Mouse (Mus musculus) midbrain, embryonic 16.5 days (tissue): Measurements from ENCODE around the gene Zfp804a. TPM values are rescaled to one million over a fixed set of nuclear protein-coding genes. Genes with fewer than 3 reads are reported as not detected.

ENCODE experiments used
- ATAC-seq: fragments of 200-750 bp; cut with Nextera tagmentation; 2 replicates; pipeline ENCODE4 v1.8.0; 2017; ENCODE audit warnings: moderate TSS enrichment
- H3K27ac ChIP-seq: fragments of 300-500 bp; sonication (generic); 2 replicates; pipeline ENCODE4 v1.5.1; 2014; ENCODE audit warnings: mild to moderate bottlenecking, low read length, mixed read lengths
- H3K27me3 ChIP-seq: fragments of 300-500 bp; sonication (generic); 2 replicates; pipeline ENCODE4 v1.6.1; 2014; ENCODE audit warnings: low read depth, low read length, mixed read lengths; ENCODE audit not compliant: control insufficient read depth, insufficient read depth
- H3K36me3 ChIP-seq: fragments of 300-500 bp; sonication (generic); 2 replicates; pipeline ENCODE4 v1.6.1; 2014; ENCODE audit warnings: mild to moderate bottlenecking, low read length, moderate library complexity, mixed read lengths; ENCODE audit not compliant: control insufficient read depth, insufficient read depth
- H3K4me1 ChIP-seq: fragments of 300-500 bp; sonication (generic); 2 replicates; pipeline ENCODE4 v1.6.1; 2014; ENCODE audit warnings: mild to moderate bottlenecking, low read length, mixed read lengths; ENCODE audit not compliant: control insufficient read depth, insufficient read depth
- H3K4me2 ChIP-seq: fragments of 300-500 bp; sonication (generic); 2 replicates; pipeline ENCODE4 v1.6.1; 2014; ENCODE audit warnings: mild to moderate bottlenecking, low read length, mixed read lengths
- H3K4me3 ChIP-seq: fragments of 300-500 bp; sonication (generic); 2 replicates; pipeline ENCODE4 v1.5.1; 2014; ENCODE audit warnings: low read depth, mild to moderate bottlenecking, low read length, moderate library complexity, mixed read lengths
- H3K9ac ChIP-seq: fragments of 300-500 bp; sonication (generic); 2 replicates; pipeline ENCODE4 v1.6.1; 2014; ENCODE audit warnings: low read depth, low read length, mixed read lengths
- H3K9me3 ChIP-seq: fragments of 300-500 bp; sonication (generic); replicated peaks from 2 replicates; pipeline ENCODE4 v1.6.1; 2014; ENCODE audit warnings: mild to moderate bottlenecking, low read length, mixed read lengths; ENCODE audit not compliant: control insufficient read depth, poor library complexity, severe bottlenecking
- WGBS: fragments of 180-500 bp; shearing (Covaris S2); extraction: QIAGEN DNeasy Blood & Tissue Kit; methylation state at CpG from one replicate; pipeline ENCODE4 v1.1.7; 2014; 5-methylcytosine and 5-hydroxymethylcytosine counted together
- polyA plus RNA-seq: library from polyadenylated mRNA; unstranded; fragments of >200 nt; fragmentation: Nextera tagmentation; extraction: Ambion mirVana; gene quantifications from 2 replicates; pipeline ENCODE4 v1.2.1, GENCODE M21; 2015

The Zfp804a gene
- polyA plus RNA-seq, 1 experiment from 2014 or later: 9.0 TPM

- no peaks in the 10 kb centered on the region for H3K4me1 ChIP-seq
- H3K27me3 ChIP-seq: no peaks in the 10 kb centered on the region
- ATAC-seq: no peak
- H3K9me3 ChIP-seq: no peaks in the 10 kb centered on the region
- no peak overlapping the region for H3K9ac ChIP-seq
- H3K36me3 ChIP-seq: no peaks in the 10 kb centered on the region
- no peak overlapping the region for H3K4me2 ChIP-seq
- H3K27ac ChIP-seq: no peak overlapping the region
- no peak overlapping the region for H3K4me3 ChIP-seq
- WGBS: 80% methylated on average over 6 of the region's 6 CpGs
Observed at GRCm38 (mm10) chr2:82078287-82078994, 25.4 kb downstream of the Zfp804a start.

- WGBS: 71% methylated on average over 4 of the region's 4 CpGs
- no peak overlapping the region for H3K4me3 ChIP-seq
- no peaks in the 10 kb centered on the region for H3K27me3 ChIP-seq
- no peak overlapping the region for H3K4me2 ChIP-seq
- H3K9ac ChIP-seq: no peak overlapping the region
- H3K4me1 ChIP-seq: no peaks in the 10 kb centered on the region
- no peaks in the 10 kb centered on the region for H3K36me3 ChIP-seq
- no peaks in the 10 kb centered on the region for H3K9me3 ChIP-seq
- no peak for ATAC-seq
- no peak overlapping the region for H3K27ac ChIP-seq
Observed at GRCm38 (mm10) chr2:82080678-82081077, 27.7 kb downstream of the Zfp804a start.

- no peaks in the 10 kb centered on the region for H3K4me1 ChIP-seq
- ATAC-seq: no peak
- H3K9me3 ChIP-seq: no peaks in the 10 kb centered on the region
- no peak overlapping the region for H3K4me2 ChIP-seq
- H3K4me3 ChIP-seq: no peak overlapping the region
- 90% methylated on average over 1 of the region's 1 CpGs for WGBS
- H3K27me3 ChIP-seq: no peaks in the 10 kb centered on the region
- no peaks in the 10 kb centered on the region for H3K36me3 ChIP-seq
- H3K9ac ChIP-seq: no peak overlapping the region
- H3K27ac ChIP-seq: no peak overlapping the region
Observed at GRCm38 (mm10) chr2:82113148-82113547, 60.1 kb downstream of the Zfp804a start.

GRCm38 (mm10) chr2:82113650-82114049 lies 60.6 kb downstream of the Zfp804a start:
- Histone ChIP-seq H3K4me3 (no peak overlapping the region), H3K4me1 (no peaks in the 10 kb centered on the region), H3K4me2 (no peak overlapping the region), H3K27me3 (no peaks in the 10 kb centered on the region), H3K9ac (no peak overlapping the region), H3K27ac (no peak overlapping the region), H3K9me3 (no peaks in the 10 kb centered on the region), H3K36me3 (no peaks in the 10 kb centered on the region)
- ATAC-seq: no peak
- 82% methylated on average over 2 of the region's 2 CpGs for WGBS

GRCm38 (mm10) chr2:82119577-82119976 lies 66.6 kb downstream of the Zfp804a start:
- Histone ChIP-seq H3K27me3 (no peaks in the 10 kb centered on the region), H3K36me3 (no peaks in the 10 kb centered on the region), H3K9ac (no peak overlapping the region), H3K4me3 (no peak overlapping the region), H3K27ac (no peak overlapping the region), H3K4me1 (no peaks in the 10 kb centered on the region), H3K4me2 (no peak overlapping the region), H3K9me3 (no peaks in the 10 kb centered on the region)
- ATAC-seq: no peak
- 31% methylated on average over 2 of the region's 2 CpGs for WGBS

- no peak overlapping the region for H3K4me3 ChIP-seq
- no peak for ATAC-seq
- H3K4me1 ChIP-seq: no peaks in the 10 kb centered on the region
Observed at GRCm38 (mm10) chr2:82178693-82179092, 125.7 kb downstream of the Zfp804a start.

GRCm38 (mm10) chr2:82181010-82181409 lies 128.0 kb downstream of the Zfp804a start:
- no peaks in the 10 kb centered on the region for H3K36me3 ChIP-seq
- ATAC-seq: no peak
- no peaks in the 10 kb centered on the region for H3K27me3 ChIP-seq
- H3K4me1 ChIP-seq: no peaks in the 10 kb centered on the region
- no peak overlapping the region for H3K4me2 ChIP-seq
- 93% methylated on average over 1 of the region's 1 CpGs for WGBS
- H3K4me3 ChIP-seq: no peak overlapping the region
- H3K27ac ChIP-seq: no peak overlapping the region
- no peak overlapping the region for H3K9ac ChIP-seq
- no peaks in the 10 kb centered on the region for H3K9me3 ChIP-seq

More at GRCm38 (mm10) chr2:82178693-82179092, 125.7 kb downstream of the Zfp804a start:
- H3K36me3 ChIP-seq: no peaks in the 10 kb centered on the region
- H3K9me3 ChIP-seq: no peaks in the 10 kb centered on the region
- no peak overlapping the region for H3K4me2 ChIP-seq
- H3K9ac ChIP-seq: no peak overlapping the region
- WGBS: 97% methylated on average over 2 of the region's 2 CpGs
- no peaks in the 10 kb centered on the region for H3K27me3 ChIP-seq
- H3K27ac ChIP-seq: no peak overlapping the region

GRCm38 (mm10) chr2:82199901-82200300 lies 146.9 kb downstream of the Zfp804a start:
- Histone ChIP-seq H3K4me1 (no peaks in the 10 kb centered on the region), H3K27me3 (no peaks in the 10 kb centered on the region), H3K27ac (no peak overlapping the region), H3K9ac (no peak overlapping the region), H3K9me3 (no peaks in the 10 kb centered on the region), H3K4me3 (no peak overlapping the region), H3K4me2 (no peak overlapping the region), H3K36me3 (no peaks in the 10 kb centered on the region)
- WGBS: 80% methylated on average over 5 of the region's 5 CpGs
- no peak for ATAC-seq

GRCm38 (mm10) chr2:82200616-82201015 lies 147.6 kb downstream of the Zfp804a start:
- Histone ChIP-seq H3K27me3 (no peaks in the 10 kb centered on the region), H3K4me3 (no peak overlapping the region), H3K9me3 (no peaks in the 10 kb centered on the region), H3K27ac (peak overlapping the region; percentile 18; the same call in 1 of the 2 replicates), H3K4me2 (no peak overlapping the region), H3K36me3 (no peaks in the 10 kb centered on the region), H3K9ac (no peak overlapping the region), H3K4me1 (no peaks in the 10 kb centered on the region)
- WGBS: 57% methylated on average over 5 of the region's 5 CpGs
- ATAC-seq: 0 out of 2 replicates have a peak, but pooled peaks have one; percentile 39
